Mouse (Mus musculus) forebrain, embryonic 12.5 days (tissue): ENCODE measurements at regions not wholly inside any gene's neighbourhood (a gene's known extent, or its start where the extent isn't known, plus 50 kb on each side); places are given as distances from the start of the nearest gene placed in this dataset.

Experiments used
- ATAC-seq: fragments of 200-750 bp; cut with Nextera tagmentation; 2 replicates; pipeline ENCODE4 v1.8.0; 2017; ENCODE audit warnings: moderate TSS enrichment; ENCODE audit not compliant: low FRiP score
- H3K27ac ChIP-seq: fragments of 300-500 bp; sonication (generic); 2 replicates; pipeline ENCODE4 v1.5.1; 2016; ENCODE audit warnings: mild to moderate bottlenecking
- H3K27me3 ChIP-seq: fragments of 300-500 bp; sonication (generic); 2 replicates; pipeline ENCODE4 v1.6.1; 2016; ENCODE audit warnings: mild to moderate bottlenecking
- H3K36me3 ChIP-seq: fragments of 300-500 bp; sonication (generic); replicated peaks from 2 replicates; pipeline ENCODE4 v1.6.1; 2016; ENCODE audit warnings: mild to moderate bottlenecking
- H3K4me1 ChIP-seq: fragments of 300-500 bp; sonication (generic); 2 replicates; pipeline ENCODE4 v1.6.1; 2016
- H3K4me2 ChIP-seq: fragments of 300-500 bp; sonication (generic); 2 replicates; pipeline ENCODE4 v1.6.1; 2016; ENCODE audit warnings: mild to moderate bottlenecking, moderate library complexity
- H3K4me3 ChIP-seq: fragments of 300-500 bp; sonication (generic); replicated peaks from 2 replicates; pipeline ENCODE4 v1.5.1; 2016; ENCODE audit warnings: mild to moderate bottlenecking
- H3K9ac ChIP-seq: fragments of 300-500 bp; sonication (generic); 2 replicates; pipeline ENCODE4 v1.6.1; 2016; ENCODE audit warnings: mild to moderate bottlenecking
- H3K9me3 ChIP-seq: fragments of 300-500 bp; sonication (generic); 2 replicates; pipeline ENCODE4 v1.6.1; 2016
- WGBS: fragments of 180-500 bp; shearing (Covaris S2); methylation state at CpG from one replicate; pipeline ENCODE4 v1.1.7; 2016; 5-methylcytosine and 5-hydroxymethylcytosine counted together

- H3K4me3 ChIP-seq: no peak overlapping the region
- no peak for ATAC-seq
- H3K36me3 ChIP-seq: no peaks in the 10 kb centered on the region
- H3K27ac ChIP-seq: no peak overlapping the region
- no peaks in the 10 kb centered on the region for H3K9me3 ChIP-seq
- H3K4me2 ChIP-seq: no peak overlapping the region
- H3K4me1 ChIP-seq: no peaks in the 10 kb centered on the region
- H3K9ac ChIP-seq: no peak overlapping the region
- H3K27me3 ChIP-seq: no peaks in the 10 kb centered on the region
These were observed 2004.1 kb upstream of the Gm8797 start for GRCm38 (mm10) chr3:3746542-3746941.

- Histone ChIP-seq H3K27me3 (no peaks in the 10 kb centered on the region), H3K9ac (no peak overlapping the region), H3K4me2 (no peak overlapping the region), H3K4me1 (no peaks in the 10 kb centered on the region; the same call in 1 of the 2 replicates), H3K27ac (no peak overlapping the region), H3K9me3 (no peaks in the 10 kb centered on the region), H3K4me3 (no peak overlapping the region), H3K36me3 (no peaks in the 10 kb centered on the region)
- peak; percentile 61; the same call in 1 of the 2 replicates for ATAC-seq
- WGBS: 16% methylated on average over 5 of the region's 5 CpGs
These were observed 1998.9 kb upstream of the Gm8797 start for GRCm38 (mm10) chr3:3751596-3752251.

- no peak for ATAC-seq
- no peaks in the 10 kb centered on the region for H3K36me3 ChIP-seq
- no peaks in the 10 kb centered on the region for H3K9me3 ChIP-seq
- H3K27ac ChIP-seq: no peak overlapping the region
- H3K4me3 ChIP-seq: no peak overlapping the region
- no peaks in the 10 kb centered on the region for H3K4me1 ChIP-seq
- 67% methylated on average over 1 of the region's 1 CpGs for WGBS
- no peak overlapping the region for H3K4me2 ChIP-seq
- no peak overlapping the region for H3K9ac ChIP-seq
- no peaks in the 10 kb centered on the region for H3K27me3 ChIP-seq
These were observed 1989.3 kb upstream of the Gm8797 start for GRCm38 (mm10) chr3:3761346-3761745.

- Histone ChIP-seq H3K4me1 (no peaks in the 10 kb centered on the region), H3K9ac (no peak overlapping the region), H3K27me3 (no peaks in the 10 kb centered on the region), H3K27ac (no peak overlapping the region), H3K4me2 (no peak overlapping the region), H3K36me3 (no peaks in the 10 kb centered on the region), H3K9me3 (no peaks in the 10 kb centered on the region), H3K4me3 (no peak overlapping the region)
- no peak for ATAC-seq
- WGBS: 79% methylated on average over 3 of the region's 3 CpGs
These were observed 1966.4 kb upstream of the Gm8797 start for GRCm38 (mm10) chr3:3784200-3784599.

GRCm38 (mm10) chr3:3786039-3786438 is 1964.6 kb upstream of the Gm8797 start:
- Histone ChIP-seq H3K4me1 (no peaks in the 10 kb centered on the region), H3K9ac (no peak overlapping the region), H3K4me2 (no peak overlapping the region), H3K36me3 (no peaks in the 10 kb centered on the region), H3K4me3 (no peak overlapping the region), H3K9me3 (no peaks in the 10 kb centered on the region), H3K27ac (no peak overlapping the region), H3K27me3 (no peaks in the 10 kb centered on the region)
- 74% methylated on average over 2 of the region's 2 CpGs for WGBS
- no peak for ATAC-seq

GRCm38 (mm10) chr3:3807821-3808220 is 1942.8 kb upstream of the Gm8797 start:
- Histone ChIP-seq H3K27ac (no peak overlapping the region), H3K4me2 (no peak overlapping the region), H3K9me3 (no peaks in the 10 kb centered on the region), H3K27me3 (no peaks in the 10 kb centered on the region), H3K4me3 (no peak overlapping the region), H3K4me1 (no peaks in the 10 kb centered on the region), H3K9ac (no peak overlapping the region), H3K36me3 (no peaks in the 10 kb centered on the region)
- 93% methylated on average over 1 of the region's 1 CpGs for WGBS
- no peak for ATAC-seq

GRCm38 (mm10) chr3:3829020-3829419 is 1921.6 kb upstream of the Gm8797 start:
- H3K27me3 ChIP-seq: no peaks in the 10 kb centered on the region
- no peak overlapping the region for H3K27ac ChIP-seq
- no peaks in the 10 kb centered on the region for H3K4me1 ChIP-seq
- no peak overlapping the region for H3K4me2 ChIP-seq
- H3K36me3 ChIP-seq: no peaks in the 10 kb centered on the region
- 0 out of 2 replicates have a peak, but pooled peaks cover 3% of the 10 kb centered on the region for H3K9me3 ChIP-seq
- ATAC-seq: no peak
- 74% methylated on average over 4 of the region's 4 CpGs for WGBS
- H3K4me3 ChIP-seq: no peak overlapping the region
- no peak overlapping the region for H3K9ac ChIP-seq

GRCm38 (mm10) chr3:3831411-3832286 is 1919.0 kb upstream of the Gm8797 start:
- Histone ChIP-seq H3K36me3 (no peaks in the 10 kb centered on the region), H3K4me1 (no peaks in the 10 kb centered on the region), H3K9ac (no peak overlapping the region), H3K4me3 (no peak overlapping the region), H3K4me2 (no peak overlapping the region), H3K27me3 (no peaks in the 10 kb centered on the region), H3K9me3 (no peaks in the 10 kb centered on the region), H3K27ac (no peak overlapping the region)
- peak; percentile 92 for ATAC-seq
- WGBS: 46% methylated on average over 7 of the region's 7 CpGs
